Comparison of ENCODE assay signal across 8 mouse cellular contexts in the genomic region with DNA sequence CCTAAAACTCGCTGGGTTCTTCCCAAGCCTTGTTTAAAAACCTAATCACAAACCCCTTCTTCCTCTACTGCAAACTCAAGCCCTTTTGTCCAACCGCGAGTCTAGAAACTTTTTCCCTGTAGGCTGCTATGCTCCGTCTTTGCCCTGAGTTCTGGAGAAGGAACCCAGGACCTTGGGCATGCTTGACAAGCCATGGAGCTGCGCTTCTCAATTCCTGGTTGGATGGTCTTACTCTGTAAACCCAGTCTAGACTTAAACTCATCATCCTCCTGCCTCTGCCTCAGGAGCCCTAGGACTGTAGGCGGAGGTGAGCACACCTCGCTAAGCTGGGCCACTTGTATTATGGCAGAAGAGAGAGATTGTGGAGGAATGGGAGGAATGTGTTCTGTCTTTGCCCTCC. TPM values are rescaled to one million over a fixed set of nuclear protein-coding genes. Genes with fewer than 3 reads are reported as not detected.
A peak's percentile ranks its signal among the peaks of the same experiment; 100 is the strongest.
DNase-seq lines count a peak whose midpoint lies in the region; ATAC-seq and TF ChIP-seq lines count a peak whose summit lies in the region.

No protein-coding gene starts in this region.

- H3K27me3 ChIP-seq in forebrain, embryonic 10.5 days (ENCODE audit: poor library complexity, severe bottlenecking): peaks cover 9% of the 10 kb centered on the region
- peaks cover 11% of the 10 kb centered on the region for H3K27me3 ChIP-seq in forebrain, embryonic 12.5 days
- H3K27me3 ChIP-seq in lung, embryonic 14.5 days (ENCODE audit: insufficient read depth, low read length): no peaks in the 10 kb centered on the region
- 0 out of 2 replicates have a peak, but pooled peaks cover 7% of the 10 kb centered on the region for H3K27me3 ChIP-seq in hindbrain, embryonic 14.5 days (ENCODE audit: control insufficient read depth, insufficient read depth, low read length)
- peaks cover 11% of the 10 kb centered on the region for H3K27me3 ChIP-seq in liver, postnatal 0 days (ENCODE audit: insufficient read depth, low read length)

- TF ChIP-seq CTCF in lung, embryonic 14.5 days (IDR thresholded peaks at IDR 0.05; ENCODE audit: low read depth): no peak
- no peak for TF ChIP-seq CTCF in lung, adult 2 months (IDR thresholded peaks at IDR 0.05; ENCODE audit: insufficient read depth, low read length)
- no peak for TF ChIP-seq CTCF in liver, postnatal 0 days (IDR thresholded peaks at IDR 0.05; ENCODE audit: low read depth)

- H3K4me1 ChIP-seq in forebrain, embryonic 10.5 days: peaks cover 49% of the 10 kb centered on the region
- H3K4me1 ChIP-seq in forebrain, embryonic 12.5 days: peaks cover 7% of the 10 kb centered on the region
- H3K4me1 ChIP-seq in lung, embryonic 14.5 days (ENCODE audit: insufficient read depth): peaks cover 5% of the 10 kb centered on the region; the same call in 1 of the 2 replicates
- peaks cover 2% of the 10 kb centered on the region for H3K4me1 ChIP-seq in lung, adult 2 months (ENCODE audit: control insufficient read depth, insufficient read depth, low read length)
- no peaks in the 10 kb centered on the region; the same call in 1 of the 2 replicates for H3K4me1 ChIP-seq in hindbrain, embryonic 14.5 days (replicated peaks; ENCODE audit: control insufficient read depth, insufficient read depth, low read length)
- no peaks in the 10 kb centered on the region for H3K4me1 ChIP-seq in liver, postnatal 0 days (ENCODE audit: insufficient read depth)

- H3K4me2 ChIP-seq in forebrain, embryonic 12.5 days: no peak overlapping the region
- H3K4me2 ChIP-seq in lung, embryonic 14.5 days: peak overlapping the region; percentile 70
- peak overlapping the region; percentile 77; the same call in 1 of the 2 replicates for H3K4me2 ChIP-seq in hindbrain, embryonic 14.5 days (replicated peaks)
- H3K4me2 ChIP-seq in liver, postnatal 0 days (ENCODE audit: low read depth, low read length): peak overlapping the region; percentile 26

- H3K27ac ChIP-seq in forebrain, embryonic 10.5 days: no peak overlapping the region
- H3K27ac ChIP-seq in forebrain, embryonic 12.5 days: no peak overlapping the region
- no peak overlapping the region for H3K27ac ChIP-seq in lung, embryonic 14.5 days (ENCODE audit: low read depth)
- H3K27ac ChIP-seq in hindbrain, embryonic 14.5 days: no peak overlapping the region
- H3K27ac ChIP-seq in liver, postnatal 0 days (ENCODE audit: low read depth): no peak overlapping the region

- DNase-seq in forebrain, embryonic 10.5 days (ENCODE audit: extremely low spot score, low spot score): no peak
- DNase-seq in lung, embryonic 14.5 days: no peak
- DNase-seq in lung, adult 2 months: no peak
- no peak for DNase-seq in hindbrain, embryonic 14.5 days (ENCODE audit: low spot score)
- DNase-seq in liver, postnatal 0 days: no peak
- DNase-seq in right cerebral cortex, postnatal 36 days (ENCODE audit: low spot score in 2 of 2): no peak
- no peak for DNase-seq in ovary, postnatal 10 days (ENCODE audit: low spot score)

- 0 out of 2 replicates have a peak, but pooled peaks cover 5% of the 10 kb centered on the region for H3K36me3 ChIP-seq in forebrain, embryonic 10.5 days (replicated peaks)
- H3K36me3 ChIP-seq in forebrain, embryonic 12.5 days (replicated peaks): no peaks in the 10 kb centered on the region
- no peaks in the 10 kb centered on the region for H3K36me3 ChIP-seq in lung, embryonic 14.5 days (ENCODE audit: insufficient read depth)
- H3K36me3 ChIP-seq in hindbrain, embryonic 14.5 days (replicated peaks; ENCODE audit: control insufficient read depth, insufficient read depth): no peaks in the 10 kb centered on the region
- H3K36me3 ChIP-seq in liver, postnatal 0 days (replicated peaks; ENCODE audit: insufficient read depth, low read length): no peaks in the 10 kb centered on the region

- 91% methylated on average over 7 of the region's 7 CpGs for WGBS in forebrain, embryonic 10.5 days
- 93% methylated on average over 7 of the region's 7 CpGs for WGBS in forebrain, embryonic 12.5 days
- 87% methylated on average over 7 of the region's 7 CpGs for WGBS in lung, embryonic 14.5 days
- WGBS in lung, adult 2 months: 88% methylated on average over 7 of the region's 7 CpGs
- WGBS in hindbrain, embryonic 14.5 days: 93% methylated on average over 7 of the region's 7 CpGs
- 74% methylated on average over 7 of the region's 7 CpGs for WGBS in liver, postnatal 0 days (ENCODE audit: insufficient replicate concordance)

- TF ChIP-seq EP300 in liver, postnatal 0 days (IDR thresholded peaks at IDR 0.05; ENCODE audit: low read depth): no peak

- ATAC-seq in forebrain, embryonic 12.5 days (ENCODE audit: low FRiP score): no peak
- no peak for ATAC-seq in lung, embryonic 14.5 days (ENCODE audit: insufficient read depth)
- no peak for ATAC-seq in hindbrain, embryonic 14.5 days (ENCODE audit: low FRiP score)
- no peak for ATAC-seq in liver, postnatal 0 days

- H3K4me3 ChIP-seq in forebrain, embryonic 10.5 days: peak overlapping the region; percentile 59
- no peak overlapping the region for H3K4me3 ChIP-seq in forebrain, embryonic 12.5 days (replicated peaks)
- peak overlapping the region; percentile 49 for H3K4me3 ChIP-seq in lung, embryonic 14.5 days (ENCODE audit: low read depth, low read length)
- no peak overlapping the region for H3K4me3 ChIP-seq in lung, adult 2 months (replicated peaks; ENCODE audit: extremely low read depth, low read depth, low read length)
- 0 out of 2 replicates have a peak overlapping the region, but pooled peaks have one; percentile 48 for H3K4me3 ChIP-seq in hindbrain, embryonic 14.5 days (replicated peaks; ENCODE audit: low read length)
- peak overlapping the region; percentile 50 for H3K4me3 ChIP-seq in liver, postnatal 0 days (ENCODE audit: low read depth, low read length)

- no peak overlapping the region for H3K9ac ChIP-seq in forebrain, embryonic 12.5 days
- no peak overlapping the region; the same call in 1 of the 2 replicates for H3K9ac ChIP-seq in lung, embryonic 14.5 days
- H3K9ac ChIP-seq in hindbrain, embryonic 14.5 days: no peak overlapping the region
- no peak overlapping the region; the same call in 1 of the 2 replicates for H3K9ac ChIP-seq in liver, postnatal 0 days (replicated peaks)

- TF ChIP-seq POLR2A in lung, adult 2 months (IDR thresholded peaks at IDR 0.05; ENCODE audit: borderline replicate concordance, extremely low read depth, low read depth, low read length): no peak

- H3K9me3 ChIP-seq in forebrain, embryonic 10.5 days: no peaks in the 10 kb centered on the region
- no peaks in the 10 kb centered on the region for H3K9me3 ChIP-seq in forebrain, embryonic 12.5 days
- no peaks in the 10 kb centered on the region for H3K9me3 ChIP-seq in lung, embryonic 14.5 days (ENCODE audit: low read depth, low read length)
- H3K9me3 ChIP-seq in hindbrain, embryonic 14.5 days (ENCODE audit: control insufficient read depth, low read length): no peaks in the 10 kb centered on the region
- no peaks in the 10 kb centered on the region for H3K9me3 ChIP-seq in liver, postnatal 0 days (ENCODE audit: low read length)

RNA-seq across cellular contexts. Expression of gene C9, which starts 56.5 kb away (rescaled TPM):
- not detected in 2 replicates for polyA plus RNA-seq in forebrain, embryonic 10.5 days (2016; fragmentation: Nextera tagmentation; extraction: Ambion mirVana)
- polyA plus RNA-seq in forebrain, embryonic 12.5 days (2016; fragmentation: Nextera tagmentation; extraction: Ambion mirVana): not detected in 2 replicates
- not detected in 2 replicates for polyA plus RNA-seq in lung, embryonic 14.5 days (2014; fragmentation: Nextera tagmentation; extraction: Ambion mirVana)
- polyA plus RNA-seq in lung, adult 2 months (2012; rRNA removed): not detected in 2 replicates
- 0.27 TPM in 1 of 2 replicates, not detected in the other for polyA plus RNA-seq in hindbrain, embryonic 14.5 days (2014; fragmentation: Nextera tagmentation; extraction: Ambion mirVana)
- 0.95 and 1.9 TPM in 2 replicates for polyA plus RNA-seq in liver, postnatal 0 days (2015; fragmentation: Nextera tagmentation; extraction: Ambion mirVana)

Comparison
In these comparisons a context has a peak if more than half of its experiments do, and no peak if none do; other contexts are left out.
1. H3K4me3 ChIP-seq: peak in forebrain, embryonic 10.5 days (single experiment), lung, embryonic 14.5 days (single experiment), hindbrain, embryonic 14.5 days (single experiment) and liver, postnatal 0 days (single experiment); none in forebrain, embryonic 12.5 days (single experiment) and lung, adult 2 months (single experiment).